Mouse (Mus musculus) liver, adult 2 months (tissue): ENCODE measurements around the gene Gm49384.

Experiments used
- CTCF ChIP-seq: fragments of 200-500 bp; IDR thresholded peaks from 2 replicates; pipeline ENCODE4 v1.5.1; 2011; ENCODE audit warnings: low read depth, low read length, control low read depth
- POLR2A ChIP-seq: fragments of 200-500 bp; IDR thresholded peaks from 2 replicates; pipeline ENCODE4 v1.6.1; 2011; ENCODE audit warnings: low read length, control low read depth; ENCODE audit not compliant: insufficient read depth; ENCODE audit errors: extremely low read depth

DNA sequence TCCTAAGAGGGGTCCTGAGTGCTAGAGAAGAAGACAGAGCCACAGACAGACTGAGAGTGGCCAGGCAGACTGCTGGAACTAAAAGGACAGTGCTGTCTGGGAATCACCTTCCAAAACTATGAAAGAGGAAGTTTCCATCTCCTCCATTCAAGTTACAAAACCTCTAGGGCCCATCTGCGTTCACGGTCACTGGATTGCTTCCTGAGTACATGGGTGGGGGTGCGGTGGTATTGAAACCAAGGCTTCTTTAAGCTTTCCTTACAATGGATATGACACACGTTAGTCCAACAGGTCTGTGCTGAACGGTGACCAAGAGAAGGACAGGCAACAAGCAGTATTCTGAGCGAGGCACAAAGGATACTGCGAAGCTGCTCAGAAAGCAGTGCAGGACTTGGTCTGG lies 10.3 kb upstream of the Gm49384 start:
- TF ChIP-seq CTCF (no peak), POLR2A (no peak)
